Mouse (Mus musculus) hindbrain, embryonic 13.5 days (tissue): Measurements from ENCODE around the gene Ubl5. TPM values are rescaled to one million over a fixed set of nuclear protein-coding genes. Genes with fewer than 3 reads are reported as not detected.
"Not testable (repeated sequence)": the region's sequence is repeated elsewhere in the genome, so short reads cannot be mapped to it uniquely, and the experiment has no call there.

ENCODE experiments used
- ATAC-seq: fragments of 200-750 bp; cut with Nextera tagmentation; 2 replicates; pipeline ENCODE4 v1.8.0; 2017; ENCODE audit warnings: moderate TSS enrichment; ENCODE audit not compliant: low FRiP score
- H3K27ac ChIP-seq: fragments of 300-500 bp; sonication (generic); 2 replicates; pipeline ENCODE4 v1.5.1; 2015; ENCODE audit warnings: inconsistent platforms, mild to moderate bottlenecking, moderate library complexity
- H3K27me3 ChIP-seq: fragments of 300-500 bp; sonication (generic); 2 replicates; pipeline ENCODE4 v1.6.1; 2015; ENCODE audit warnings: mild to moderate bottlenecking, inconsistent platforms
- H3K36me3 ChIP-seq: fragments of 300-500 bp; sonication (generic); 2 replicates; pipeline ENCODE4 v1.6.1; 2015; ENCODE audit warnings: mild to moderate bottlenecking, inconsistent platforms
- H3K4me1 ChIP-seq: fragments of 300-500 bp; sonication (generic); replicated peaks from 2 replicates; pipeline ENCODE4 v1.6.1; 2015; ENCODE audit warnings: inconsistent platforms
- H3K4me2 ChIP-seq: fragments of 300-500 bp; sonication (generic); 2 replicates; pipeline ENCODE4 v1.6.1; 2015; ENCODE audit warnings: inconsistent platforms, mild to moderate bottlenecking, moderate library complexity
- H3K4me3 ChIP-seq: fragments of 300-500 bp; sonication (generic); 2 replicates; pipeline ENCODE4 v1.5.1; 2015; ENCODE audit warnings: mild to moderate bottlenecking, inconsistent platforms
- H3K9ac ChIP-seq: fragments of 300-500 bp; sonication (generic); 2 replicates; pipeline ENCODE4 v1.6.1; 2015; ENCODE audit warnings: mild to moderate bottlenecking, inconsistent platforms
- H3K9me3 ChIP-seq: fragments of 300-500 bp; sonication (generic); 2 replicates; pipeline ENCODE4 v1.6.1; 2016; ENCODE audit warnings: inconsistent platforms
- WGBS: fragments of 180-500 bp; shearing (Covaris S2); methylation state at CpG from one replicate; pipeline ENCODE4 v1.1.7; 2015; 5-methylcytosine and 5-hydroxymethylcytosine counted together
- polyA plus RNA-seq: library from polyadenylated mRNA; unstranded; fragments of >200 nt; fragmentation: Nextera tagmentation; extraction: Ambion mirVana; gene quantifications from 2 replicates; pipeline ENCODE4 v1.2.1, GENCODE M21; 2015

Gene Ubl5
- 500 and 520 TPM in 2 replicates for polyA plus RNA-seq

- H3K9ac ChIP-seq = peak within 1 kb of the TSS; percentile 94
- H3K4me1 ChIP-seq = peaks cover 49% of the 10 kb centered on the region
- H3K27ac ChIP-seq = peak within 1 kb of the TSS; percentile 95
- peak within 1 kb of the TSS; percentile 94 for H3K4me3 ChIP-seq
- under 1% methylated on average over 51 of the region's 51 CpGs for WGBS
- ATAC-seq = peak; percentile 92
- no peaks in the 10 kb centered on the region for H3K9me3 ChIP-seq
- peaks cover 33% of the 10 kb centered on the region for H3K36me3 ChIP-seq
- peak within 1 kb of the TSS; percentile 97 for H3K4me2 ChIP-seq
- H3K27me3 ChIP-seq = no peaks in the 10 kb centered on the region
Observed at GRCm38 (mm10) chr9:20642101-20642895, at the start of gene Ubl5. Gene Ubl5, plus strand, starts transcription at chr9:20642878.

GRCm38 (mm10) chr9:20601270-20601669 lies 41.4 kb upstream of the Ubl5 start:
- WGBS = 79% methylated on average over 6 of the region's 6 CpGs
- no peaks in the 10 kb centered on the region for H3K27me3 ChIP-seq
- no peaks in the 10 kb centered on the region for H3K9me3 ChIP-seq
- H3K9ac ChIP-seq = no peak overlapping the region
- no peak for ATAC-seq
- H3K27ac ChIP-seq = no peak overlapping the region
- H3K4me3 ChIP-seq = no peak overlapping the region
- peaks cover 40% of the 10 kb centered on the region for H3K36me3 ChIP-seq
- peaks cover 2% of the 10 kb centered on the region for H3K4me1 ChIP-seq
- H3K4me2 ChIP-seq = no peak overlapping the region

- Histone ChIP-seq H3K4me3 (peak overlapping the region; percentile 59; the same call in 1 of the 2 replicates), H3K4me2 (peak overlapping the region; percentile 66), H3K27ac (peak overlapping the region; percentile 96; the same call in 1 of the 2 replicates), H3K4me1 (peaks cover 12% of the 10 kb centered on the region), H3K9me3 (peaks cover 3% of the 10 kb centered on the region; the same call in 1 of the 2 replicates), H3K36me3 (peaks cover 23% of the 10 kb centered on the region), H3K27me3 (no peaks in the 10 kb centered on the region), H3K9ac (peak overlapping the region; percentile 84)
- ATAC-seq = no peak
- WGBS = 96% methylated on average over 1 of the region's 1 CpGs
Observed at GRCm38 (mm10) chr9:20606269-20606668, 36.4 kb upstream of the Ubl5 start.

GRCm38 (mm10) chr9:20607100-20607974 lies 35.3 kb upstream of the Ubl5 start:
- WGBS = under 1% methylated on average over 57 of the region's 57 CpGs
- H3K27me3 ChIP-seq = no peaks in the 10 kb centered on the region
- H3K36me3 ChIP-seq = peaks cover 16% of the 10 kb centered on the region
- peak overlapping the region; percentile 84 for H3K9ac ChIP-seq
- peak overlapping the region; percentile 59 for H3K4me3 ChIP-seq
- H3K27ac ChIP-seq = peak overlapping the region; percentile 96
- peaks cover 12% of the 10 kb centered on the region for H3K4me1 ChIP-seq
- ATAC-seq = peak; percentile 93
- peaks cover 3% of the 10 kb centered on the region; the same call in 1 of the 2 replicates for H3K9me3 ChIP-seq
- H3K4me2 ChIP-seq = peak overlapping the region; percentile 66

GRCm38 (mm10) chr9:20609831-20610464 lies 32.7 kb upstream of the Ubl5 start:
- no peak overlapping the region for H3K4me3 ChIP-seq
- peaks cover 13% of the 10 kb centered on the region for H3K36me3 ChIP-seq
- H3K27ac ChIP-seq = no peak overlapping the region
- 90% methylated on average over 5 of the region's 5 CpGs for WGBS
- H3K4me2 ChIP-seq = no peak overlapping the region
- peaks cover 3% of the 10 kb centered on the region; the same call in 1 of the 2 replicates for H3K9me3 ChIP-seq
- ATAC-seq = no peak
- peaks cover 12% of the 10 kb centered on the region for H3K4me1 ChIP-seq
- H3K9ac ChIP-seq = no peak overlapping the region
- H3K27me3 ChIP-seq = no peaks in the 10 kb centered on the region

- no peaks in the 10 kb centered on the region for H3K27me3 ChIP-seq
- H3K36me3 ChIP-seq = peaks cover 20% of the 10 kb centered on the region
- WGBS = 82% methylated on average over 5 of the region's 5 CpGs
- H3K4me1 ChIP-seq = peaks cover 3% of the 10 kb centered on the region; the same call in 1 of the 2 replicates
- no peak overlapping the region for H3K9ac ChIP-seq
- H3K4me2 ChIP-seq = no peak overlapping the region
- H3K9me3 ChIP-seq = peaks cover 3% of the 10 kb centered on the region; the same call in 1 of the 2 replicates
- no peak overlapping the region for H3K27ac ChIP-seq
- no peak overlapping the region for H3K4me3 ChIP-seq
- no peak for ATAC-seq
Observed at GRCm38 (mm10) chr9:20611976-20612375, 30.7 kb upstream of the Ubl5 start.

GRCm38 (mm10) chr9:20616685-20617084 lies 26.0 kb upstream of the Ubl5 start:
- Histone ChIP-seq H3K4me2 (no peak overlapping the region), H3K4me3 (no peak overlapping the region), H3K9ac (no peak overlapping the region), H3K27me3 (no peaks in the 10 kb centered on the region), H3K36me3 (peaks cover 17% of the 10 kb centered on the region), H3K27ac (no peak overlapping the region), H3K4me1 (no peaks in the 10 kb centered on the region), H3K9me3 (no peaks in the 10 kb centered on the region)
- no peak for ATAC-seq
- WGBS = 89% methylated on average over 2 of the region's 2 CpGs

- Histone ChIP-seq H3K9me3 (no peaks in the 10 kb centered on the region), H3K4me1 (no peaks in the 10 kb centered on the region), H3K4me3 (no peak overlapping the region), H3K27me3 (no peaks in the 10 kb centered on the region), H3K36me3 (peaks cover 18% of the 10 kb centered on the region), H3K9ac (no peak overlapping the region), H3K4me2 (no peak overlapping the region), H3K27ac (no peak overlapping the region)
- no peak for ATAC-seq
- WGBS = 96% methylated on average over 2 of the region's 2 CpGs
Observed at GRCm38 (mm10) chr9:20631332-20631731, 11.3 kb upstream of the Ubl5 start.

GRCm38 (mm10) chr9:20635676-20636075 lies 7.0 kb upstream of the Ubl5 start:
- H3K4me3 ChIP-seq, H3K27me3 ChIP-seq, H3K4me2 ChIP-seq, ATAC-seq, H3K9ac ChIP-seq, H3K27ac ChIP-seq, H3K9me3 ChIP-seq: not testable (repeated sequence)
- WGBS = 95% methylated on average over 8 of the region's 8 CpGs
- Histone ChIP-seq H3K4me1 (peaks cover 13% of the 10 kb centered on the region), H3K36me3 (peaks cover 26% of the 10 kb centered on the region)

GRCm38 (mm10) chr9:20636256-20636655 lies 6.4 kb upstream of the Ubl5 start:
- no peaks in the 10 kb centered on the region for H3K27me3 ChIP-seq
- no peak overlapping the region for H3K27ac ChIP-seq
- no peak overlapping the region for H3K9ac ChIP-seq
- WGBS = 85% methylated on average over 3 of the region's 3 CpGs
- no peak overlapping the region for H3K4me3 ChIP-seq
- no peaks in the 10 kb centered on the region for H3K9me3 ChIP-seq
- no peak overlapping the region for H3K4me2 ChIP-seq
- H3K4me1 ChIP-seq = peaks cover 19% of the 10 kb centered on the region
- peaks cover 26% of the 10 kb centered on the region for H3K36me3 ChIP-seq
- peak; percentile 55; the same call in 1 of the 2 replicates for ATAC-seq

GRCm38 (mm10) chr9:20636790-20637189 lies 5.9 kb upstream of the Ubl5 start:
- no peak overlapping the region for H3K4me2 ChIP-seq
- no peak overlapping the region for H3K9ac ChIP-seq
- peaks cover 26% of the 10 kb centered on the region for H3K36me3 ChIP-seq
- ATAC-seq = no peak
- H3K27me3 ChIP-seq = no peaks in the 10 kb centered on the region
- H3K27ac ChIP-seq = no peak overlapping the region
- WGBS = 87% methylated on average over 2 of the region's 2 CpGs
- H3K4me1 ChIP-seq = peaks cover 24% of the 10 kb centered on the region
- no peak overlapping the region for H3K4me3 ChIP-seq
- H3K9me3 ChIP-seq = no peaks in the 10 kb centered on the region

- Histone ChIP-seq H3K9ac (no peak overlapping the region; the same call in 1 of the 2 replicates), H3K4me2 (no peak overlapping the region), H3K9me3 (no peaks in the 10 kb centered on the region), H3K27me3 (no peaks in the 10 kb centered on the region), H3K4me1 (peaks cover 29% of the 10 kb centered on the region), H3K36me3 (peaks cover 26% of the 10 kb centered on the region), H3K4me3 (no peak overlapping the region), H3K27ac (no peak overlapping the region)
- 95% methylated on average over 19 of the region's 19 CpGs for WGBS
- no peak for ATAC-seq
Observed at GRCm38 (mm10) chr9:20638552-20638951, 4.1 kb upstream of the Ubl5 start.
